Mouse (Mus musculus): ENCODE measurements around the gene Bmp2.
A peak's percentile ranks its signal among the peaks of the same experiment; 100 is the strongest.

Bmp2 gene

GRCm38 (mm10) chr2:133552031-133552841, at the start of gene Bmp2:
Gene Bmp2, plus strand, starts transcription at chr2:133552159.
- peak; percentile 76 to 87 for DNase-seq

GRCm38 (mm10) chr2:133505678-133506077, 46.3 kb upstream of the Bmp2 start:
- no peak for DNase-seq

DNA sequence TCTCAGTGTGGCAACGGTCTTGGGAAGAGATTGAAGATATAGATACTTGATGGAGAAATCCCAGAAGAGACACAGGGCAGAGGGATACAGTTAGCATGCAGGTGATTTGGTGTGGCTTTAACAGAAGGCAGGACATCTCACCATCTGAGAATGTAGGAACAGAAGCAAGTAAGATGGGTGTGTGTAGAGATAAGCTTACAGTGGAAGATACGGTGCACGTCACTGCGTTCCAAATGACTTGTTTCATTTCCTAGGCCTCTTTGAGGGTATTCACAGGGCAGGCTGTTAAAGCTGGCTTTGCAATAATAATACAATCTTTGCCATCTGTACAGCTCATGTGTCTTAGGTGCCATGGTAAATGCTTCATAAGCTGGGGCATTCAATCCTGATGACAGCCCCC, 44.9 kb upstream of the Bmp2 start:
- DNase-seq = no peak

GRCm38 (mm10) chr2:133509141-133509540, 42.8 kb upstream of the Bmp2 start:
- no peak for DNase-seq

GRCm38 (mm10) chr2:133511011-133511779, 40.8 kb upstream of the Bmp2 start:
- no peak for DNase-seq

DNA sequence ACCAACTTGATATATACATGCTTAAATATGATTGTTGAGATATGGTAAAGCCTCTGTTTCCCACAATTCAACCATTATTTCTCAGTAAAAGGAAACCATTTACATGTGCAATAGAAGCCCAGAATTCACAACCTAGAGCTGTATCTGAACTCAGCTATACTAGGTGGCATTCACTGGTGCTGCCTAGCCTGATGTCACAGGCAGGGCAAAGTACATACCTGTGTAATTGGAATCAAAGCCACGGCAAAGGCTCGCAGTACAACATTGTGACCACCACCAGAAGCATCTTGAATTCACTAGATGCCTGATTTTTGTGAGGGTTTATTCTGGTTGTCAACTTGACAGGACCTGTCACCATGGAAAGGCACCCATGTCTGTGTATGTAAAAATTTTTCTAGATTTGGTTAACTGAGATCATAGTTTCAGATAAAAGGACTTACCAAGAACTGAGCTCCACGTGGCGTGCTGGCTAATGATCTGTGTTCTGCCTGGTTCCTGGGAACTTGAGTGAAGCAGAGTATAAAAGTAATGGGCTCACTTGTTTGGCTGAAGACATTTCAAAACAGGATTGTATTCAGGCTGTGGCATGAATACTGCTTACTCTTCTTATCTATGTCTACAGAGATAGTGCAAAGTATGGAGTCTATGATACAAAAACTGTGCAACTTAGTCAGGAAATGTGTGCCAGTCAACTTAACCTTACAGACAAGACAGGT, 35.5 kb upstream of the Bmp2 start:
- DNase-seq = no peak

DNA sequence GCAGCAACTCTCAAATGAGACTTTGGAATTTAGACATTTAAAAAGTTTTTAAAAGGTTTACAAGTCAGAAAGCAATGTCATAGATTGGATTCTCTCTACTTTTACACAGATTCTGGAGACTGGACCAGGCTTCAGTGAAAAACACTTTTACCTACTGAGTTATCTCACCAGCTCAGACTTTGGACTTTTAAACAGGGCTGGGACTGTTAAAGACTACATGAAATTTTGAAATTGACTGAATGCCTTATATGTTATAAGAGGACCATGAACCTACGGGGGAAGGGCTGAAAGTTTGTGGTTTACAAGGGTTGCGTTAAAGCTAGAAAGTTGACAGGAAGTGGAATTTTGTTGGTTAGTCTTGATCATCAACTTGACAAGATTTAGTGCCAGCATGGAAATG, 34.1 kb upstream of the Bmp2 start:
- DNase-seq = no peak

DNA sequence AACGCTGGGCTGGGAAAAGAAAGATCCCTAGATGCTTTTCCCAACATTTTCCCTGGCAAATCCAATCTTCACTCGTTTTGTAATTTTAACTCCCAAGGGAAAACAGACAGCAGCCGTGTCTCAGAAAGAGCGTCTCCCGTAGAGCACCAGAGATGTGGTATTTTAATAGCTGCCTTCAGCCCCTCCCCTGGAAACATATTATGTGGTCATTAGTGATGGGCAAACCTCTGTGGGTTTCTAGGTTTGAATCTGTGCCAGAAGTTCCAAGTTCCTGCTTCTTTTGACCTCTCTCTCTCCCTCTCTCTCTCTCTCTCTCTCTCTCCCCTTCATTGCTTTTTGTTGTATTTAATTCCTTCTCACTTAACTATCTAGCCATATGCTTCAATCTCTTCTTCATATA, 30.8 kb upstream of the Bmp2 start:
- no peak for DNase-seq

GRCm38 (mm10) chr2:133522121-133522520, 29.8 kb upstream of the Bmp2 start:
- no peak for DNase-seq

GRCm38 (mm10) chr2:133525621-133526181, 26.3 kb upstream of the Bmp2 start:
- no peak for DNase-seq

- no peak for DNase-seq
These were observed 22.6 kb upstream of the Bmp2 start for GRCm38 (mm10) chr2:133529396-133529795.

GRCm38 (mm10) chr2:133533073-133533472, 18.9 kb upstream of the Bmp2 start:
- no peak for DNase-seq

- DNase-seq = no peak
These were observed 16.5 kb upstream of the Bmp2 start for GRCm38 (mm10) chr2:133535481-133535880.

GRCm38 (mm10) chr2:133536812-133537211, 15.1 kb upstream of the Bmp2 start:
- no peak for DNase-seq

GRCm38 (mm10) chr2:133540702-133541101, 11.3 kb upstream of the Bmp2 start:
- DNase-seq = no peak

GRCm38 (mm10) chr2:133550238-133550682, 1.7 kb upstream of the Bmp2 start:
- peak in 1 of 2 experiments; percentile 67 for DNase-seq

GRCm38 (mm10) chr2:133552842-133553465, 995 bp downstream of the Bmp2 start:
- DNase-seq = peak; percentile 50 to 62

DNA sequence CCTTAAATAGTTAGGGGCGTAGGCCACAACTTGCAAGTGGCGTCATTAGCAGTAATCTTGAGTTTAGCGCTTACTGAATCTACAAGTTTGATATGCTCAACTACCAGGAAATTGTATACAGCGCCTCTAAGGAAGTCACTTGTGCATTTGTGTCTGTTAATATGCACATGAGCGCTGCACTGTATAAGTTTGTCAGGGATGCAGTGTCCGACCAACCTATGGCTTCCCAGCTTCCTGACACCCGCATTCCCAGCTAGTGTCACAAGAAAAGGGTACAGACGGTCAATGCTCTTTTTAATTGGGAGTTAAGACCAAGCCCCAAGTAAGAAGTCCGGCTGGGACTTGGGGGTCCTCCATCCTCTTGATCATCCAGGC, 1.9 kb downstream of the Bmp2 start:
- no peak for DNase-seq

- DNase-seq = peak; percentile 44 to 52
These were observed 2.5 kb downstream of the Bmp2 start for GRCm38 (mm10) chr2:133554286-133555021.

GRCm38 (mm10) chr2:133564248-133564886, 12.4 kb downstream of the Bmp2 start:
- no peak for DNase-seq

- no peak for DNase-seq
These were observed 13.5 kb downstream of the Bmp2 start for GRCm38 (mm10) chr2:133565424-133565823.

Data from lung, postnatal 4 days (tissue).